Mouse (Mus musculus) cerebellum, postnatal 25 days (tissue): ENCODE measurements at regions not wholly inside any gene's neighbourhood (a gene's known extent, or its start where the extent isn't known, plus 50 kb on each side); places are given as distances from the start of the nearest gene placed in this dataset.
"Not testable (repeated sequence)": the region's sequence is repeated elsewhere in the genome, so short reads cannot be mapped to it uniquely, and the experiment has no call there.

Experiments used
- DNase-seq, 2 experiments: peaks; one replicate each; pipeline ENCODE4 v3.0.0; 2021; ENCODE audit warnings: mixed read lengths in 2 of 2

DNA sequence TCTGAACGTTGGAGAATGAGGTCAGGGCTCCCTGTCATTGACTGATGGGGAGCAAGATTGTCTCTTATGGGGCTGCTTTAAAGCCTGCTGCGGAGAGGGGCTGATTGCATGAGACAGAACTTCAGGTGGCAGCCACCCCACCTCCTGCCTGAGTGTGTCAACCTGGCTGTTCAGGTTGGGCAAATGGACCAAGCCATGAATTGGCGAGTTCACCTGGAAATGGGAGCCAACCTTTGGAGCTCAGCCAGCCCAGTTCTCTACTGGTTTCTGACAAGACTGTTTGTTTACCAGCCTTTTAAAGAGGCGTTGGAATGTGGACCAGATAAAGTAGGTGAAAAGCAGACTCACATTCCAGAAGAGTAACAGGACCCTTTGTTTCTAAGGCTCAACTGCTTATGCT lies 180.3 kb downstream of the Tmx1 start:
- DNase-seq, result peak; percentile 83 to 88

GRCm38 (mm10) chr12:70633622-70634365 lies 180.9 kb downstream of the Tmx1 start:
- DNase-seq, result no peak

DNA sequence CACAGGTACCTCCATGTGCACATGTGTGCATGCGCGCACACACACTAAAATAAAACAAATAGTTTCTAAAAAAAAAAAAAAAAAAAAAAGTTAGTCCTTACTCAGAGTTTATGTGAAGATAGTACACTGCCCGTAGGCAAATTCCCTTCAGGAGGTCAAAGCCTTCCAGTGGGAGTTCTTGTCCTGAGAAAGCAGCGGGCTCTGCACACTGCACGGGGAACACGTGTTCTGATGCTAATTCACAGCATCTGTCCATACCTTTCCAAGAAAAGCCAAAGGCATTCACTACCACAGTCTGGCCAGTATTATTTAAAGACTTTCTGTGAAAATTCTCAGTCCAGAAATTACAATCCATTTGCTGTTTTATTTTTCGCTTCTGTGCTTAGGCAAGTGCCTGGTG lies 183.1 kb downstream of the Tmx1 start:
- no peak for DNase-seq

DNA sequence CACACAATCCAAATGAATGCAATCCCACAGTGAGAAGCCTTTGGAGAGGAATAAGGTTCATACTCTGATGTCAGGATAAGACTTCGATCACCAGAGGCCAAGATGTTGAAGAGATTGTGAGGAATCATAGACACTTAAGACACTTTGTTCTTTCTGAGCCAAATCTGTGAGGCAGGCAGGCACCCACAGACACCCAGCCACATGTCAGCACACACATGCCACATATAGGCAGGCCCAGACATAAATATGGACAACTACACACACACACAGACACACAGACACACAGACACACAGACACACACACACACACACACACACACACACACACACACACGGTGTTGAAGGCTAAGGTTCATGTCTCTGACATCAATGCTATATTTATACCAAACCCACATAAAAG lies 185.1 kb upstream of the Frmd6 start:
- DNase-seq, result no peak

DNA sequence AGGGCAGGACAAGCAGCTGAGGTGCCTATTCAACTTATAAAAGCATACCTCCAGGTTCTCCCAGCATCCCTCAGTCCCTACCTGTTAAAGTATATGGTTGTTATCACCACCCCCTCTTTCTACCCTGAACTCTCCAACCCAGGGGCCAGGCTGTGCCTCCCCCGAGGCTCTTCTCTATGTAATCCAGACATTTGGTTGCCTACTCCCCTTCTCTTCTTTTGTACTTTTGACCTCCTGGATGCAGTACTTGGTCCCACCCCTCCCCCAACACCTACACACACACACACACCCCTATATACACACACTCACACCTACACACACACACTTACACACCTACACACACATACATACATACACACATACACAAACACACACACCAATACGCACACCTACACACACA lies 180.4 kb upstream of the Frmd6 start:
- DNase-seq, result no peak

- no peak for DNase-seq
Observed at GRCm38 (mm10) chr12:70645407-70645806, 179.9 kb upstream of the Frmd6 start.

DNA sequence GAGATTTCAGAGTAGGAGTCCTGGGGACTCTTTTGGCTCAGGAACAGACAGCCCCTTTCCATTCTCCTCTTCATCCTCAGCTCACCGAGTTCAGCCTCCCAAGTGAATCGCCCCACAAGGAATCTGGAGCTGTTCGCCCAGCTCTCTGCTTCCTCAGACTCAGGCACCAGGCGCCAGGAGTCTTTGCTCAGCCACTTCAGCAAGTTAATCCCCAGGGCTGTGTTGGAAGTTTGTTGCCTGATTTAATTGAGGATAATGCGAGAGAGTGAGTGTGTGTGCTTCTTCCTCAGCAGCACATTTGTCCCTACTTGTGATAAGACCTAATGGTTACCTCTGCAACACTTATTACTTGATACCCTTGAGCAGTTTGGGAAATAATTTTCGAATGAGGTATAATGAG lies 177.8 kb upstream of the Frmd6 start:
- DNase-seq, result no peak

DNA sequence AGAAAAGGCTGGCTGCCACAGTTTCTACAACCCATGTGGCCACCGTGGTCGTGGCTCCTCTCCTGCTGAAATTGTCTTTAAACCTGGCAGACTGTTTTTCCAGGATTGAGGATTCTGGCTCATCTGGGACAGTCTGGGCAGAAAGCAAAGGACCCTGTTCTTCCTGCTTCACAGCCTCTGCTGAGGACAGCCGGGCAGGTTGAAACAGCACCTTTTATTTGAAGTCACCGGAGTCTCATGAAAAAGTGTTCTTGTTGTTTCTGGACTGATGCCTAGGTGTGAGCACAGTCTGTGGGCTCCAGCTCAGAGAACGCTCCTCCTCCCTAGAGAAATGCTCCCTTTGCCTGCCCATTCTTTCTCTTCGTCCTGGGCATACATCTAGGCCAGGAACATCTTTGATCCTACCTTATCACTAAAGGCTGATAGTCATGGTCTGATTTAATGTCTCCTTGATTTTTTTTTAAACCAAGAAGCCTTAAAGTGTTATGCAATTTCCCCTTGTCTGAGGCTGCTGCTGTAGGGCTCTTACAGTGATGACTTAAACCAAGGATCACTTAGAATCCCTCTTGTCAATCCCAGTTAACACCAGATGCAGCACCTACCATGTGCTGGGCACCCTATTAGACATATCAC lies 177.0 kb upstream of the Frmd6 start:
- DNase-seq, result no peak

DNA sequence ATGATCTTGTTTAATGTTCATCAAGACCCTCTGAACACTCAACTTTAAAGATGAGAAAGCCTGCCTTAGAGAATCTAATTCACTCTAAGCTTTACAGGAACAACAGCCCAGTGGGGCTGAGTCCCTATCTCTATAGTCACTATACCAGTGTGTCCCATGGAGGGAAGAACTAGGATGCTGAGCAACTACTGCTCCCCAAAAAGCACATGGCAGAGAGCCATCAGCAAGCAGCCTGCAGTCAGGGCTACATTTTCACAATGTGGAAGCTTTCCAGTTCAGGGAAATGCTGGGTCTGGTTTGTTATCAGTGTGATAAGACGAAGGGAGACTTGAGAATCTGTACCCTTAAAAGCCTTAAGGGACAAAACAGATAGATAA lies 176.5 kb upstream of the Frmd6 start:
- DNase-seq, result peak in 1 of 2 experiments; percentile 37

- DNase-seq, result no peak
Observed at GRCm38 (mm10) chr12:70649691-70650090, 175.6 kb upstream of the Frmd6 start.

DNA sequence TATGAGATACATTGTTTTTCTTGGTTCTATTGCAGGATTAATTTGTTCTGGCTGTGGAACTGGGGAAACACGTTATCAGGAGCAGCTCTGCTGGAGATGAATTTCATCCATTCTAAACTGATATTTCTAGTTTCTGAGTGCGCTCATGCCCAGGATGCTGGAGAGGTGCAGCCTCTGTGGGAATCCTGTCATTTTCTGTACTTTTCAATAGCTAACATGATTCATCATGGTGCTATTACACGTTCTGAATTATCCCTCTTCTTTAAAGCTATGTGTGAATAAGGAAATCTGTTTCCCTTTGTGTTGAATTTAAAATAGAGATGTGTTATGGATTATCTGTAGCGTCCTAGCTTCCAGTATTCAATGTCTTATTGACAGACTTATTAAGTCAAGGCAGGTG lies 174.8 kb upstream of the Frmd6 start:
- DNase-seq, result no peak

GRCm38 (mm10) chr12:70652751-70653150 lies 172.6 kb upstream of the Frmd6 start:
- DNase-seq, result no peak

GRCm38 (mm10) chr12:70653971-70654370 lies 171.3 kb upstream of the Frmd6 start:
- no peak for DNase-seq

DNA sequence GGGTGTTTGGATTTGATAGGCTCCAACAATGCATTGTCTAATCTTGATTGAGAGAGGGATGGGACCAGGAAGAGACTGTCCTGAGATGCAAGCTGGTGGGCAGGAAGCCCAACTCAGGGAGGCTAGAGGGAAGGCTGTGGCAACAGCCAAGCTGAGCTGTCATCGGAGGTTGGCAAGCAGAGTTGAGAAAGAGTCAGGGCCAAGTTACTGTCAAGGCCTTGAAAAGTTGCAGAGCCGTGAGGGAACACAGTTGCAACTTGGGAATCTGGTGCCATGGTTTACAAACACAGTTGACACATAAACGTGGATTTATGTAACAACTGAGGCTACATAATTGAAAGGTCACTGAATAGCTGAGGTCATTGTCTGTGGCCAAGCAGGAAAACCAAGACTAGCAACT lies 170.8 kb upstream of the Frmd6 start:
- peak in 1 of 2 experiments; percentile 46 for DNase-seq

DNA sequence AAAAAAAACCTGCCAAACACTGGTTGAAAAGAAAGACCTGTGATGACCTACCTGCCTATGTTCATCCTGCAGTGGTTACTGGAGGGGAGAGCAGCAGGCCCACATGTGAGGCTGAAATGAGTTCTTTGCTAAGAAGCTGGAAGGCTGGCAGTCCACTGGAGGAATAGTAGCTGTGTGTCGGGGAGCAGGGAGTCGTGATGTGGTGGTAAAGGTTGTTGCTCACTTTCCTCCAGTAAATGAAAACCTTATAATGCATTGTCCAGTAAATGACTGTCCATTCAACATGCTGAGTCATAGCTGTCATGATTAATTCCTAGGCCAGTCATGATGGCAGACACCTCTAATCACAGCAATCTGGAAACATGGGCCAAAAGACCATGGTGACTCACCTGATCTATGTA lies 169.9 kb upstream of the Frmd6 start:
- no peak for DNase-seq

GRCm38 (mm10) chr12:70655900-70656544 lies 169.3 kb upstream of the Frmd6 start:
- no peak for DNase-seq

GRCm38 (mm10) chr12:70656805-70657492 lies 168.4 kb upstream of the Frmd6 start:
- peak in 1 of 2 experiments; percentile 12 for DNase-seq

GRCm38 (mm10) chr12:70657493-70657810 lies 167.9 kb upstream of the Frmd6 start:
- no peak for DNase-seq

DNA sequence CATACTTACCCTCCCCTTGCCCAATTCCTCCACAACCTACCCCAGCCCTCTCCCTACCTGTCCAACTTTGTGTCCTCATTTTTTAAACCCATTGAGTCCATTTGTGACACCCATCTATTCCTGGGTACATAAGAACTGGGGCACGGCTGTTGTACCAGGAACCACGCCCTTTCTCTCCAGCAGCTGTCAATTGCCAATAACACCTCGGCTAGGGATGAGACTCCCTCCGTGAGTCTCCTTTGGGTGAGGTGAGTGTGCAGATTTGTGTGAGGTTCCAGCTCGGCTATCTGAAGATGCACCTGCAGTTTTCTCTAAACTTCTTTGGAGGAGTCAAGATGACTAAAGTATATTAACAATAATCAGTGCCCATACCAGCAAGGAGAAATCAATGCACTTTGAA lies 167.2 kb upstream of the Frmd6 start:
- DNase-seq, result no peak

DNA sequence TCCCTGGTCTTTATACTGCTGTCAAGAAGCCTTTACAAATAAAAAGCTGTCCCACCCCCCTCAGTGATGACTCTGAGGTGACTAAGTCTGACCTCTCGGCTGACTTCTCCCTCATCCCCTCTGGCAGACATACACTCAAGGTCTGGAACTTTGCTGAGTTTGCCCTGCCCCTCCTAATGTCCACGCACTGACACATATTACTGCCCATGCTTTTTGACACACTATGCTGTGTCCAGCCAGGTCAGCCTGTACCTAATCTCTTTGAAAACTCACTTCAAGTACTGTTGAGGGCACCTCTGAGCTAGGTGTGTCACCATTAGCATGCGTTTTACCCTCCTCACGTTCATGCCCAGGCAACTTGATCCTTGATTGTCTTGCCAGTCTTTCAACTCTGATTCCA lies 164.9 kb upstream of the Frmd6 start:
- DNase-seq, result no peak

DNA sequence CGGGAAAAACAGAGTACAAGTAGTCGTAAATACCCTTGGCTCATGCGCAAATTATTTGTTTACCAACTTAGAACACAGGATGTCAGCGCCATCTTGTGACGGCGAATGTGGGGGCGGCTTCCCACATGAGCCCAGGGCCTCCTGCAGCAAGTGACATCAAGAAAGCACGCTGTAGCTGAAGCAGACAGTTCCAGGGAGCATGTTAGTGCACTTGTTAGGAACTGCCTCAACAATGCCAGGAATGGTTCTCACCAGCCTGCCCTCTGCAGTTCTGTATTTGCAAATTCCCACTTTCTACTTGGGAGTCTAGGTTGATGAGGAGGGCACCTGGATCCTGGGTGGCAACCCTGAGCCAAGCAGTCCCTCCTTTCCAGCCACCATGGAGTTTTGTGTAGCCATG lies 157.2 kb upstream of the Frmd6 start:
- DNase-seq, result not testable (repeated sequence)

GRCm38 (mm10) chr12:70672115-70672514 lies 153.2 kb upstream of the Frmd6 start:
- DNase-seq, result no peak

- DNase-seq, result no peak
Observed at GRCm38 (mm10) chr12:70673188-70673587, 152.1 kb upstream of the Frmd6 start.

- no peak for DNase-seq
Observed at GRCm38 (mm10) chr12:70674144-70674543, 151.2 kb upstream of the Frmd6 start.
